Mouse (Mus musculus) urinary bladder, postnatal 10 days (tissue): ENCODE measurements around the gene Tgfb1i1.

Experiments
- DNase-seq: peaks from one replicate; pipeline ENCODE4 v3.0.0; 2022; ENCODE audit warnings: low spot score

Gene Tgfb1i1

GRCm38 (mm10) chr7:128244410-128245025, 2.1 kb upstream of the Tgfb1i1 start:
- no peak for DNase-seq

DNA sequence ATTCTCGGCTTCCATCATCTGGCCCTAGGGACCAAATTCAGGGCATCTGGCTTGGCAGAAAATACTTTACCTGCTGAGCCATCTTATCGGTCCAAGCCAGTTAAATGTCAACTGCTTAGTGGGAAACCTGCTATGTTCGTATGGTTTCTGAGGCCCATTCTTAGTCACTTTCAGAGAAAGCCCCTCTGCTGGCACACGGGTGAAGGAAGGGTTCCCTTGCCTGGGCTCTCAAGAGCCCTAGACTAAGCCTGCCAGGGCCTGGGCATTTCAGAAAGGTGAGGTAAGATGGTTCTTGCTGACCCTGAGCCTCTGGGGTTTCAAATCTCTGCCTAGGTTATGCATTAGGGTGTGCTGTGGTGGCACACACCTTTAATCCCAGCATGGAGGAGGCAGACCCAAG, 1.1 kb upstream of the Tgfb1i1 start:
- DNase-seq, result no peak

DNA sequence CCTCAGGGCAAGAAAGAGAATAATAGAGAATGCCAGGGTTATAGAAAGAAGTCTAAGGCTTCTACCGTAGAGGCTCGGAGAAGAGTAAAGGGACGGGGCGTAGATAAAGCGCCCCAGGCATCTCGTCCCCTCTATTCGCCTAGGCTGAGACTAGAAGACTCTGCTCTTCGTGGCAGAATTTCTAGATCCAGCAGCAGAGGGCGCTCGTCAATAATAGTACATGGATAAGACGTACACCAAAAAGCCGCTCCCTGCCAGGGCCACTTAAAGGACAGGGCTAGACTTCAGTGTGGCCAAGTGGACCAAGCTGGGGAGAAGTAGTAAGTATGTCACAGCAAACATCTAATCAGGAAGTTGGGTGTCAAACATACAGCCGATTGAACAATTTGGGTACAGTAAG, 831 bp downstream of the Tgfb1i1 start:
- peak; percentile 64 for DNase-seq

DNA sequence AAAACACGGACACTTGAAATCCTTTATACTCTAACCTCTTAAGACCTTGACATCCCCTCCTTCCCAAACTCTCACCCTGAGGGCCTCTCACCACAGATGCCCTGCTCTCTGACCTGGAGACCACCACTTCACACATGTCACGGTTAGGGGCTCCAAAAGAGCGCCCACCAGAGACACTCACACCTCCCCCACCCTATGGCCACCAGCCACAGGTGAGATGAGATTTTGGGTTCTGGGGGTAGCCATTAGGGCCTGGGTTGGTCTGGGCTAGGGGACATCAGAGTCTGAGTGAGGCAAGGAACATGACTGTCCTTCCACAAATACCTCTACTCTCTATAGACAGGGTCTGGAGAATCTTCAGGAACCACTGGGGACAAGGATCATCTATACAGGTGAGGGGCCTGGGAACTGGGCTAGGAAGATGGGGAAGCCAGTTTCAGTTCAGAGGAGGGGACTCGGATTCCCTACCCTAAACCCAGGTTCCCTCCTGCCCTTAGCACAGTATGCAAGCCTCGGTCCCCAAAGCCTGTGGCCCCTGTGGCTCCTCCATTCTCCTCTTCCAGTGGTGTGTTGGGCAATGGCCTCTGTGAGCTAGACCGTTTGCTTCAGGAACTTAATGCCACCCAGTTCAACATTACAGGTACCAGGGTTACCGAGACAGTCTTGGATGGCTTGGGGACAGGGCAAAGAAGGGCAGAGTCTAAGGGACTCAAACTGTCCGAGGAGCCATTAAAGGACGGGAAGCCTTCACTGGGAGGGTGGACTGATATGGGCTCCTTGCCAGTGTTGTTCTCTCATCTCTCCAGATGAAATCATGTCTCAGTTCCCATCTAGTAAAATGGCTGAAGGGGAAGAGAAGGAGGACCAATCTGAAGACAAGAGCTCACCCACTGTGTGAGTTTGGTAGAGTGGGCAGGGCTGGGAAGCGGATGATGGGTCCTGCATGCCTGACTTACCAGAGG, 1.8 kb downstream of the Tgfb1i1 start:
- no peak for DNase-seq

DNA sequence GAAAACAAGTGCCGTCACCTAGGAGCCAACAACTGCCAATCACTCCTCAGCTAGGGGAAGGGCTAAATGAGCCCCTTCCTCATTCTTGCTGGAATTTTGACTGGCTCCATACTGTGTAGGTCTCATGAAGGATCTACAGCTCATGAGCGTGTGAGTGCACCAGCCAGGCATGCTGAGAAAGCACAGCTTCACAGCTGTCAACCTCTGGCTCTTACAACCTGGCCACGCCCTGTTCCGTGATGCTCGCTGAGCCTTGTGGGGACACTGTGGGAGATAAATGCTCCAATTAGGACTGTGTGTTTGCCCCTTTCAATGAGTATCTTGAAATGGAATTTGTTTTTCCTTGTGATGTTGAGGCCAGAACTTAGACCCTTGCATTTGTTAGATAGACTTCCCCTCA, 3.4 kb downstream of the Tgfb1i1 start:
- no peak for DNase-seq

DNA sequence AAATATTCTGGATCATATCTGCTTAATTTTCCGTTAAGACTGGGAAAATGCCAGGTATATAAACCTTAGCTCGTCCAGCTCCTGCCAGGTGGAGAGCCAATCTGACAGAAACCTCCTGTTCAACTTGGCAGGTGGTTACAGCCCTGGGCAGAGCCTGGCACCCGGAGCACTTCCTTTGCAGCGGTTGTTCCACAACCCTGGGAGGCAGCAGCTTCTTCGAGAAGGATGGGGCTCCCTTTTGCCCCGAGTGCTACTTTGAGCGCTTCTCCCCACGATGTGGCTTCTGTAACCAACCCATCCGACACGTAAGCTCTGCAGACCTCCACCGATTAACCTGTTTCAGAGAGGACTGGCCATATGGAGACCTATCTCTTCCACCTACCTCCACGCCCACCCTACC, 5.3 kb downstream of the Tgfb1i1 start:
- DNase-seq, result no peak

GRCm38 (mm10) chr7:128252609-128253008, 6.0 kb downstream of the Tgfb1i1 start:
- no peak for DNase-seq

- no peak for DNase-seq
Observed at GRCm38 (mm10) chr7:128254978-128255377, 8.4 kb downstream of the Tgfb1i1 start.

- no peak for DNase-seq
Observed at GRCm38 (mm10) chr7:128255757-128256156, 9.1 kb downstream of the Tgfb1i1 start.

DNA sequence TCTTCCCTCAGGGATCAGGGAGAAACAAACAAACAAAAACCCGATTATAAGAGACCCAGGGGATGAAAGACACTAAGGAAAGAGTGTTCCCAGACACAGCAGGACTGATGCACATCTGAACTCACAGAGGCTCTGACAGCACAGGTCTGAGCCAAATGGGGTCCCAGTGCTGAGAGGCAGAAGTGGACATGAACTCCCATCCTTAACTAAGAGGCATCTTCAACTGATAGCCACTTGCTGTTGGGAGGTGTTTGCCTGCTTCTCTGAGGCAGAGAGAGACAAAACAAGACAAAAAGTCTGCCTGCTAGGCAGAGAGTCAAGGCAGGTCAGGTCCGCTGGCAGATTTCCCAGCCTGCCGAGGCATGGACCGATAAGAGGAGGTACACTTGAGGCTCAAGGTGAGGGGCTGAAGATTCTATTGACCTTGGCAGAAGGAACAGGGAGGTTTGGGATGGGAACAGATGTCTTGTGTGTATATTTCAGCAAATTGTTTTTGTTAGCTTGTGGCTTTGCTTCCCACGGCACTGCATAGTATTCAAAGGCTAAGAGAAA, 10.2 kb downstream of the Tgfb1i1 start:
- no peak for DNase-seq

DNA sequence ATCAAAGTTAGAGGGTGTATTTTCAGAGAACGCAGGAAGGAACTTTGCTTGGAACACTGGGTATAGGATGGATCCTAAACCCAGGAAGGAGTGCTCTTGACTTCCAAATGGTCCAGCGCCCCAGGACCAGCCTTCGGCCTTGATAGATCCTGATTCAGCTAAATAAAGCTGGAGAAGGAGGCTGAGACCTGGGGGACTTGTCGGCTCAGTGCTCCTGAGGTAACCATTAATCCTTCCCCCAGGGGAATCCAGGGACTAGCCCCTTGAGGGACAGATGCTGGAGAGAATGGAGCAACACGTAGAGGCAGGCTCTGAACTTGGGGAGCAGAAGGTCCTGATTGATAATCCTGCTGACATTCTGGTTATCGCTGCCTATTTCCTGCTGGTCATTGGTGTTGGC, 18.8 kb downstream of the Tgfb1i1 start, which contains the start of gene Slc5a2:
Gene Slc5a2, plus strand, starts transcription at position 247 of the 400 bp plus-strand sequence.
- no peak for DNase-seq

DNA sequence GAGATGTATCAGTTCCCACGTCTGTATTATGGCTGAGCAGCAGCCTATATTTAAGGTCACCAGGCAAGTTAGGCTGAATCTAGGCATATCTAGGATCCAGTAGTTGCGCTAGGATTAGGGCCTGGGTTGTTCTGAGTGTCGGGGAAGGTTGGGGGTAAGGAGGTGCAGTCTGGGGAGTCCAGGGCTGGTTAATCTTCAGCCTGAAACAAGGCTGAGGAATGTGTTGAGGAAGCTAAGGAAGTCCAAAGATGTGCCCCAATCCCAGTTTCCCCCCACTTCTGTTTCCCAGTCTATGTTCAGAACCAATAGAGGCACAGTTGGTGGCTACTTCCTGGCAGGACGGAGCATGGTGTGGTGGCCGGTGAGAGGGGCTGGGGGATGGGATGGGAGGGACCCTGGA, 19.4 kb downstream of the Tgfb1i1 start:
- no peak for DNase-seq

DNA sequence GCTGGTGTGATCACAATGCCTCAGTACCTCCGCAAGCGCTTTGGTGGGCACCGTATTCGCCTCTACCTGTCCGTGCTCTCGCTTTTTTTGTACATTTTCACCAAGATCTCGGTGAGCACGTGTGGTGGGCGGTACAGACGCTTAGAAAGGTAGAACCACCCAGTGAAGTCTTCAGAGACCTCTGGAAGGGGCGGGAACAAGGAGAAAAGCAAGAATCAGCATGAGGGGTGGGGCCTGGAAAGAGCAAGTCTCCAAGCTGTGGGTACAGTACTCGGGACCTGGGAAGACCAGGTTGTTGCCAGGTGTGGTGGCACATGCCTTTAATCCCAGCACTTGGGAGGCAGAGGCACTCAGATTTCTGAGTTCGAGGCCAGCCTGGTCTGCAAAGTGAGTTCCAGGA, 20.8 kb downstream of the Tgfb1i1 start:
- DNase-seq, result no peak

DNA sequence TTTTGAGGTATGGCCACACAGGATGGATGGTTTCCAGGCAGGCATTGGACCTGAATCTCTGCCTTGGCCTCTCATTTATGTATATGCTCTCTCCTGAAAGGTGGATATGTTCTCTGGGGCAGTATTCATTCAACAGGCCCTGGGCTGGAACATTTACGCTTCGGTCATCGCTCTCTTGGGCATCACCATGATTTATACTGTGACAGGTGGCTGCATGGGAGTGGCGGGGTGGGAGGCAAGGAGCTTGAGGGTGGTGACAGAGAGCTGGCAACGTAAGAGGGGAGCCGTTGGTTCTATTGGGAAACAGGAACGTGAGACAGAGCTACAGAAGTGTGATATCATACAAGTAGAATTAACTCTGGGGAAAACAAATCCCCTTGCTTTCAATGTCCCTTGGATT, 21.2 kb downstream of the Tgfb1i1 start:
- DNase-seq, result no peak

- DNase-seq, result no peak
Observed at GRCm38 (mm10) chr7:128270431-128270850, 23.8 kb downstream of the Tgfb1i1 start.

- no peak for DNase-seq
Observed at GRCm38 (mm10) chr7:128271496-128271895, 24.9 kb downstream of the Tgfb1i1 start.

- DNase-seq, result no peak
Observed at GRCm38 (mm10) chr7:128276051-128276450, 29.4 kb downstream of the Tgfb1i1 start.

DNA sequence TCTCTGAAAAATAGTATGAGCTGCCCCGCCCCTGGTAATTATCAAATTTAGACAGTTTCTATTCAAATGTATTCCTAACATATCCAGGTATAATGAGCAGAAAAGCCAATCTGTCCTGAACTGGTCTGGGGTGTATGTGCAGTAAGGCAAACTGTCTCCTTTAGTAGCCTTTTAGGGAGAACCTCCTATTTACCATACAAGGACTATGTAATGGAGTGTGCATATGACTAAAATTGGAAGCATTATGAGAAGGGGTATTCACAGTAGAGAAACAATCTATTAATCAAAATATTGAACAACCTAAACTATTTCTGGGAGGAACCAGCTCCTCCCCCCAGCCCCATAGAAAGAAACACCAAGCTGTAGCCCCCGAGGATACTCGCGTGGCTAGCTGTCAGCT, 33.1 kb downstream of the Tgfb1i1 start:
- no peak for DNase-seq

GRCm38 (mm10) chr7:128281765-128282164, 35.2 kb downstream of the Tgfb1i1 start:
- no peak for DNase-seq

- DNase-seq, result no peak
Observed at GRCm38 (mm10) chr7:128282532-128283244, 36.1 kb downstream of the Tgfb1i1 start.

GRCm38 (mm10) chr7:128284047-128284446, 37.4 kb downstream of the Tgfb1i1 start:
- no peak for DNase-seq

- no peak for DNase-seq
Observed at GRCm38 (mm10) chr7:128285060-128285459, 38.4 kb downstream of the Tgfb1i1 start.
